ENCODE assay signal across 8 mouse cellular contexts in the genomic region with DNA sequence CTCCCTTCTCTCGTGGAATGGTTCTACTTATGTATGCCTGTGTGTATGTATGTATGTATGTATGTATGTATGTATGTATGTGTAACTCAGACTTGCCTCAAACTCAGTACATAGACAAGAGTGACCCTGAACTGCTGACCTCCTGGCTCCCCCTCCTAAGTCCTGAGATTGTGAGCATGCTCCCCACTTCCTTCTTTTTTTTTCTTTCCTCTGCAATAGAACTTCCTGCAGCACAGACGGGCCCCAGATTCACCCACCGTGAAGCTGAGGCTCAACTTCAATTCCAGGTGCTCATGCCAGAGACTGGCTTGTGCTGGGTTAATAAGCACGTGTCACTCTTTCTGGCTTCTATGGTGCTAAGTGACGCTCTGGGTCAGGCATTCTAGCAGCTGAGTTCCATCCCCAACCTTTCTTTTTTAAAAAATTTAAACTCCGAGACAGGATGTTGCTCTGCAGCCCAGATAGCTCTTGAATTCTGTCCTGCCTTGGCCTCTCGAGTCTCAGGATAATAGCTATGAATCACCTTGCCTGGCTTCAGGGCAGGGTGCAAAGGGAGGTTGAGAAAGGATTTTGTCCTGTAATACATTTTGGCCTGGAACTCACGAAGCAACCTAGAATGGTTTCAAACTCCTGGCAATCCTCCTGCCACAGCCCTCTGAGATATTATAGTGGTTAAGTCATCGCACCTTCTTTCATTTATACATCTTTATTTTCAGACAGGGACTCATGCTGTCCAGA. TPM values are rescaled to one million over a fixed set of nuclear protein-coding genes. Genes with fewer than 3 reads are reported as not detected.
DNase-seq lines count a peak whose midpoint lies in the region; ATAC-seq and TF ChIP-seq lines count a peak whose summit lies in the region.

No protein-coding gene starts in this region.

- no peak for TF ChIP-seq POLR2A in thymus, adult 2 months (IDR thresholded peaks at IDR 0.05; ENCODE audit: control insufficient read depth, extremely low read depth, insufficient read depth, low read length, poor library complexity)

- no peak overlapping the region for H3K27ac ChIP-seq in hindbrain, embryonic 13.5 days
- no peak overlapping the region for H3K27ac ChIP-seq in hindbrain, embryonic 10.5 days
- H3K27ac ChIP-seq in midbrain, embryonic 14.5 days (replicated peaks; ENCODE audit: low read depth, low read length) = 0 out of 2 replicates have a peak overlapping the region, but pooled peaks have one; percentile 67
- H3K27ac ChIP-seq in thymus, adult 2 months (ENCODE audit: control insufficient read depth, insufficient read depth, low read length) = no peak overlapping the region

- peak overlapping the region; percentile 74 for H3K4me2 ChIP-seq in hindbrain, embryonic 13.5 days
- peak overlapping the region; percentile 74; the same call in 1 of the 2 replicates for H3K4me2 ChIP-seq in midbrain, embryonic 14.5 days (ENCODE audit: low read length)

- DNase-seq in hindbrain, embryonic 10.5 days (ENCODE audit: low spot score) = no peak
- DNase-seq in NIH3T3 (ENCODE audit: low read depth) = peak; percentile 64
- DNase-seq in midbrain, embryonic 14.5 days = no peak
- no peak for DNase-seq in cerebellum, postnatal 25 days
- DNase-seq in embryo, embryonic 10.5 days (ENCODE audit: low spot score) = no peak
- DNase-seq in thymus, adult 2 months = no peak

- H3K4me1 ChIP-seq in hindbrain, embryonic 13.5 days (replicated peaks) = peaks cover 13% of the 10 kb centered on the region
- peaks cover 15% of the 10 kb centered on the region; the same call in 1 of the 2 replicates for H3K4me1 ChIP-seq in hindbrain, embryonic 10.5 days (replicated peaks)
- H3K4me1 ChIP-seq in midbrain, embryonic 14.5 days (ENCODE audit: control insufficient read depth, insufficient read depth, low read length) = 0 out of 2 replicates have a peak, but pooled peaks cover 3% of the 10 kb centered on the region
- H3K4me1 ChIP-seq in thymus, adult 2 months (replicated peaks; ENCODE audit: control insufficient read depth, insufficient read depth, low read length) = peaks cover 14% of the 10 kb centered on the region

- no peak overlapping the region for H3K9ac ChIP-seq in hindbrain, embryonic 13.5 days
- no peak overlapping the region for H3K9ac ChIP-seq in midbrain, embryonic 14.5 days (replicated peaks; ENCODE audit: low read length)

- H3K4me3 ChIP-seq in hindbrain, embryonic 13.5 days = no peak overlapping the region
- H3K4me3 ChIP-seq in hindbrain, embryonic 10.5 days = no peak overlapping the region
- H3K4me3 ChIP-seq in midbrain, embryonic 14.5 days (replicated peaks; ENCODE audit: low read depth, low read length) = peak overlapping the region; percentile 72; the same call in 1 of the 2 replicates
- H3K4me3 ChIP-seq in thymus, adult 2 months (ENCODE audit: control insufficient read depth, insufficient read depth, low read length) = no peak overlapping the region

- ATAC-seq in hindbrain, embryonic 13.5 days (ENCODE audit: low FRiP score) = no peak
- ATAC-seq in granulocyte monocyte progenitor cell, adult 5-6 weeks (replicated peaks; ENCODE audit: poor library complexity, severe bottlenecking) = peak; percentile 44
- no peak for ATAC-seq in midbrain, embryonic 14.5 days (ENCODE audit: low FRiP score, low TSS enrichment)

- H3K36me3 ChIP-seq in hindbrain, embryonic 13.5 days = peaks cover 6% of the 10 kb centered on the region
- peaks cover 28% of the 10 kb centered on the region for H3K36me3 ChIP-seq in hindbrain, embryonic 10.5 days
- no peaks in the 10 kb centered on the region for H3K36me3 ChIP-seq in midbrain, embryonic 14.5 days (ENCODE audit: control insufficient read depth, insufficient read depth, low read length)
- H3K36me3 ChIP-seq in thymus, adult 2 months (ENCODE audit: control insufficient read depth, insufficient read depth, low read length) = no peaks in the 10 kb centered on the region

- 84% methylated on average over 9 of the region's 9 CpGs for WGBS in hindbrain, embryonic 13.5 days
- 76% methylated on average over 9 of the region's 9 CpGs for WGBS in hindbrain, embryonic 10.5 days
- WGBS in midbrain, embryonic 14.5 days = 82% methylated on average over 9 of the region's 9 CpGs
- 36% methylated on average over 9 of the region's 9 CpGs for WGBS in thymus, adult 2 months

- H3K27me3 ChIP-seq in hindbrain, embryonic 13.5 days = peaks cover 10% of the 10 kb centered on the region
- H3K27me3 ChIP-seq in hindbrain, embryonic 10.5 days (ENCODE audit: insufficient read depth, poor library complexity, severe bottlenecking) = peaks cover 18% of the 10 kb centered on the region
- H3K27me3 ChIP-seq in midbrain, embryonic 14.5 days (ENCODE audit: control insufficient read depth, insufficient read depth, low read length) = no peaks in the 10 kb centered on the region
- no peaks in the 10 kb centered on the region for H3K27me3 ChIP-seq in thymus, adult 2 months (ENCODE audit: control insufficient read depth, insufficient read depth, low read length)

- TF ChIP-seq CTCF in thymus, adult 2 months (IDR thresholded peaks at IDR 0.05; ENCODE audit: borderline replicate concordance, control insufficient read depth, extremely low read depth, insufficient read depth, low read length, poor library complexity) = no peak

- no peaks in the 10 kb centered on the region for H3K9me3 ChIP-seq in hindbrain, embryonic 13.5 days
- no peaks in the 10 kb centered on the region; the same call in 1 of the 2 replicates for H3K9me3 ChIP-seq in hindbrain, embryonic 10.5 days
- no peaks in the 10 kb centered on the region for H3K9me3 ChIP-seq in midbrain, embryonic 14.5 days (ENCODE audit: control insufficient read depth, low read length)

RNA-seq across cellular contexts. Expression of gene Tpst1, which starts 5.1 kb away (rescaled TPM):
- polyA plus RNA-seq in hindbrain, embryonic 13.5 days (2015; fragmentation: Nextera tagmentation; extraction: Ambion mirVana) = 52.5 and 52.8 TPM in 2 replicates
- polyA plus RNA-seq in hindbrain, embryonic 10.5 days (2016; fragmentation: Nextera tagmentation; extraction: Ambion mirVana) = 50.0 and 50.3 TPM in 2 replicates
- 16.0 and 17.3 TPM in 2 replicates for total RNA-seq in granulocyte monocyte progenitor cell, adult 5-6 weeks (2014; fragmentation: Nextera tagmentation)
- 3.4 and 7.5 TPM in 2 replicates for total RNA-seq in granulocyte monocyte progenitor cell, adult 5-6 weeks (2017)
- 41.5 and 55.8 TPM in 2 replicates for polyA plus RNA-seq in midbrain, embryonic 14.5 days (2014; fragmentation: Nextera tagmentation; extraction: Ambion mirVana)
- 8.4 and 9.5 TPM in 2 replicates for polyA plus RNA-seq in thymus, adult 2 months (2012; rRNA removed)

RNA-seq across cellular contexts. Expression of gene Crcp, which starts 49.2 kb away (rescaled TPM):
- polyA plus RNA-seq in hindbrain, embryonic 13.5 days (2015; fragmentation: Nextera tagmentation; extraction: Ambion mirVana) = 78.7 and 82.4 TPM in 2 replicates
- polyA plus RNA-seq in hindbrain, embryonic 10.5 days (2016; fragmentation: Nextera tagmentation; extraction: Ambion mirVana) = 57.6 and 61.3 TPM in 2 replicates
- 31.2 and 52.0 TPM in 2 replicates for total RNA-seq in granulocyte monocyte progenitor cell, adult 5-6 weeks (2014; fragmentation: Nextera tagmentation)
- total RNA-seq in granulocyte monocyte progenitor cell, adult 5-6 weeks (2017) = 40.7 and 67.6 TPM in 2 replicates
- 54.8 and 72.9 TPM in 2 replicates for polyA plus RNA-seq in midbrain, embryonic 14.5 days (2014; fragmentation: Nextera tagmentation; extraction: Ambion mirVana)
- polyA plus RNA-seq in thymus, adult 2 months (2012; rRNA removed) = 17.0 and 17.5 TPM in 2 replicates

RNA-seq across cellular contexts. Expression of gene Asl, which starts 49.2 kb away (rescaled TPM):
- polyA plus RNA-seq in hindbrain, embryonic 13.5 days (2015; fragmentation: Nextera tagmentation; extraction: Ambion mirVana) = 31.3 and 40.2 TPM in 2 replicates
- polyA plus RNA-seq in hindbrain, embryonic 10.5 days (2016; fragmentation: Nextera tagmentation; extraction: Ambion mirVana) = 37.9 and 40.8 TPM in 2 replicates
- total RNA-seq in granulocyte monocyte progenitor cell, adult 5-6 weeks (2014; fragmentation: Nextera tagmentation) = 34.6 and 40.6 TPM in 2 replicates
- 17.5 and 19.6 TPM in 2 replicates for total RNA-seq in granulocyte monocyte progenitor cell, adult 5-6 weeks (2017)
- 32.6 and 50.3 TPM in 2 replicates for polyA plus RNA-seq in midbrain, embryonic 14.5 days (2014; fragmentation: Nextera tagmentation; extraction: Ambion mirVana)
- 33.0 and 40.4 TPM in 2 replicates for polyA plus RNA-seq in thymus, adult 2 months (2012; rRNA removed)
